Mouse (Mus musculus): Measurements from ENCODE around the gene Crtac1.
A peak's percentile ranks its signal among the peaks of the same experiment; 100 is the strongest.

Crtac1 gene

GRCm38 (mm10) chr19:42279611-42280010 is 152.0 kb downstream of the Crtac1 start:
- no peak for DNase-seq (ENCODE audit: low spot score)

DNA sequence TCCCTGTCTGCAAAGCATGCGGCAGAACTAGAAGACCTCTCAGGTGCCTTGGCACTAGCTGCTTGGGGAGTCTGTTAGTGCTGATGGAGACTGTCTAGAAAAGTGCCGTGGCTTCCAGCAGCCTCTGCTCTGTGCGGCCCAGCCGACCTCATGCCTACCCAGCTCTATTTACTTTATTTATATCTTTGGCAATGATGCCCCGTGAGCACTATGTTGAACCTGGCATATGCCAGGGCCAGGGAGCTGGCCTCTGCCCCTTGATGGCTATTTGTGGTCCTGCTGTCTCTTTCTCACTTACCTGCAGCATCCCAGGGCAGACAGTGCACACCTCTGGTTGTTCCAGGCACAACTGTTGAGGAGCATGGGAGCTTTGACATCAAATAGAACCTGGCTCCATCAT is 153.1 kb downstream of the Crtac1 start:
- DNase-seq (ENCODE audit: low spot score), result no peak

- no peak for DNase-seq (ENCODE audit: low spot score)
Observed at GRCm38 (mm10) chr19:42277288-42277687, 154.3 kb downstream of the Crtac1 start.

DNA sequence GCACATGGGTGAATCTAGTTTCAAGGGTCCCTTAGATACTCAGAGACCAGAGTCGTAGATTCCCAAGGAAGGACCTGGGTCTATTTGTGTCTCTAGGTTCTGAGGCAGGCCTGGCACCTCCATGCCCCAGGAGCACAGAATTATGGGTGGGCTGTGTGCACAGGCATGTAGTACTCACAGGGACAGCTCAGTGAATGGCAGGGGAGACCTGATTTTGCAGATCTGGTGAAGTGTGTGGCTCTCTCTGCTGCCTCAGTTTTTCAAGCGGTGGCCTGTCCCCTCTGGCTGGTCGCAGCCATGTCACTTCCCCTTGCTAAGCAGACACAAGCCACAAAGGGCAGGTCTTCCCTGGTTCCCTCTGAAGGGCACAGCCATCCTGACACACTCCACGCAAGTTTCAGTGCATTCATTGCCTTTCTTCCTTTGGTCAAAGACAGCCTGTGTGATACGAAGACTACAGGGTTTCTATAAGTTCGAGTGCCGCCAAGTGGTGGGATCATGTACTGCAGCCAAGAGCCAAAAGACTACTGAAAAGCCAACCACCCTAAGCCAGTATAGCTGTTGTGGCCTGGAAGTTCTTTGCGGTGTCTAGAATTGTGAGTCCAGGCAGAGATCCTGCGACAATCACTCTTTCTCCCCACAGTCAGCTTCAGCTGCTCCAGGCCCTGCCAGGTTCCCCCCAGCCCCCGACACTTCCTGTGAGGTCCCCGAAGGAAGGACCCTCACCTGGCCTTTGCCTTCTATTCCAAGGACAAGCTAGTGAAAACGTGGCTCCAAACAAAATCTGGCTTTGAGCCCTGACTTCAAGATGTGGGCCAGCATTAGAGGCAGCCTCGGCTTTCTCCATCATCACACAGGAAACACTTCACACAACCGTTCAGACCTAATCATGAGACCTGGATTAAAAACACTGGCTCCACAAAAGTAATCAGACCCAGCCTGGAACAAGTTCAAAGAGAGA is 159.3 kb downstream of the Crtac1 start:
- DNase-seq (ENCODE audit: low spot score), result peak; percentile 62

- no peak for DNase-seq (ENCODE audit: low spot score)
Observed at GRCm38 (mm10) chr19:42271182-42271581, 160.4 kb downstream of the Crtac1 start.

GRCm38 (mm10) chr19:42270119-42270518 is 161.5 kb downstream of the Crtac1 start:
- no peak for DNase-seq (ENCODE audit: low spot score)

- DNase-seq (ENCODE audit: low spot score), result no peak
Observed at GRCm38 (mm10) chr19:42268337-42268736, 163.2 kb downstream of the Crtac1 start.

DNA sequence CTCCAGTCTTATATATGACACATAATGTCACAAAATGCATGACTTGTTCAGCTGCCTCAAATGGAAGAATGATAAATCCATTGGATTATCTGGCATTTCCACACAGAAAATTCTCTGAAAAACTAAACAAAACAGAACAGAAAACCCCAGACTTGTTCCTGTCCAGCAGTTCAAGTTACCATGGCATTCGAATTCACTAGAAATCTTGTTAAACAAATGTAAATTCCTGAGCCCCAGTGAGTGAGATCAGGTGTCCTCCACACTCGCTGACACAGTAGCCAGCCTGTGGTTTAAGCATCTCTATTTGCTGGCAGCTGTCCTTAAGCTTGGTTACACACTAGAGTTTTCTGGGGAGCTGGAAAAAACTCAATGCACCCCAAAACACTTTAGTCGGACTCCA is 168.1 kb downstream of the Crtac1 start:
- DNase-seq (ENCODE audit: low spot score), result no peak

GRCm38 (mm10) chr19:42260486-42260885 is 171.1 kb downstream of the Crtac1 start:
- no peak for DNase-seq (ENCODE audit: low spot score)

GRCm38 (mm10) chr19:42258596-42258995 is 173.0 kb downstream of the Crtac1 start:
- no peak for DNase-seq (ENCODE audit: low spot score)

DNA sequence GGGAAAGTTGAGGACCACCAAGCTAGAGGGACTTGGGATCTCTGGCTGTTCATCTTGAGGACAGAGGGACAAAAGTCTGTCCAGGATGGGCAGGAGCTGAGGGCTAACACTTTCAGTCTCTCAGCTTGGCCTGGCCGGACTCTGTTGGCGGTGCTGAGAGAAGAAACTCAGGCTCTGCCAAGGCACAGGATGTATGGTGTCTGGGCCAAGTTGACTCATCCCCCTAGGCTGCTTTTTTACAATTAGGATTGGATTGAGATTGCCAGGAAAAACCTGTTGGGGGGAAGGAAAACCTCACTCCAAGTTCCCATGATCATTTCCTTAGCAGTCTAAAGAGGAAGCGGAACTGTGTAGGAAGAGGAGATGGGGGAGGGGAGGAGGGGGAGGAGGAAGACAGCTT is 173.6 kb downstream of the Crtac1 start:
- no peak for DNase-seq (ENCODE audit: low spot score)

DNA sequence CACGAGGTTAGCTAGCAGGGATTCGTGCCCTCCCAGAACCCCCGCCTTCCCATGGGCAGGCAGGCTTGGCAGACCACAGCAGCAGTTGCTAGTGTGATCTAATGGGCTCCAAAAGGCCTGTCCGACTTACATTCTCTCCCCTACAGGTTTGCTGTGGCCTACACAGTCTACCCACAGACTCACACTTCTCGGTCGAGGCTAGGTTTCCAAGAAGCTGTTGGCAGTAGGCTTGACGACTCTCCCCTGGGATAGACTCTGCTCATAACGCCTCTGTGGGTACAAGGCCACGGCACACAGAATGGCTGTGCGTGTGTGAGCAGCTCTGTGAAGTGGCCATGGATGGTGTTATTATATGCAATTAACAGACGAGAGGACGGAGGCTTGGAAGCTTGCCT is 174.3 kb downstream of the Crtac1 start:
- DNase-seq (ENCODE audit: low spot score), result no peak

DNA sequence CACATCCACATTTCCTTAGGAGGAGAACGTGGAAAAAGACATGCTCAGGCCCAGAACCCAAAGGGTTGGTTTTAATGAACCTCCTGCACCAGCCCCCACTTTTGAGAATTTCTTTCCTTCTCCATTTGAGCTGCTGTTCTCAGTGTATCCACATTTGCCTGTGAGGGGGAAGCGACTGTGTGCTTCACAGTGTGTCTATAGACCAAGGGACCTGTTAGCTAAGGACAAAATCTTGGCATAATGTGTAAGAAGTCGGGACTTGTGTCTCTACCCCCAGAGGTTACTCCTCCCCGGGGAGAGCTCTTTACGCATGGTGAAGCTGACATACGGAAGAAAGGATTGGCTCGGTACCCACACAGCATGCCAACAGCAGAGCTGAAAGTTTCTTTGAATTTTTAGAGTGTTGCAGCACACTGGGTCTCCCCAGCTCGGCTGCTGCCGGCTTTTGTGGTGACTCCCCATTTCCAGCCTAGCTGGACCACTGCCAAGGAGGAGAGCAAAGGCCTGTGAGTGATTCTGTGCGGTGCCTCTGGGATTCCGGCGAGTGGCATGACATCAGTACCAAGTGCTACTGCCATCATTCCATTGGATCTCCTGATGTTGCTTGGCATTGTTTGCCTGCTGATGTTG is 174.9 kb downstream of the Crtac1 start:
- no peak for DNase-seq (ENCODE audit: low spot score)

GRCm38 (mm10) chr19:42255784-42256610 is 175.6 kb downstream of the Crtac1 start:
- peak; percentile 31 for DNase-seq (ENCODE audit: low spot score)

DNA sequence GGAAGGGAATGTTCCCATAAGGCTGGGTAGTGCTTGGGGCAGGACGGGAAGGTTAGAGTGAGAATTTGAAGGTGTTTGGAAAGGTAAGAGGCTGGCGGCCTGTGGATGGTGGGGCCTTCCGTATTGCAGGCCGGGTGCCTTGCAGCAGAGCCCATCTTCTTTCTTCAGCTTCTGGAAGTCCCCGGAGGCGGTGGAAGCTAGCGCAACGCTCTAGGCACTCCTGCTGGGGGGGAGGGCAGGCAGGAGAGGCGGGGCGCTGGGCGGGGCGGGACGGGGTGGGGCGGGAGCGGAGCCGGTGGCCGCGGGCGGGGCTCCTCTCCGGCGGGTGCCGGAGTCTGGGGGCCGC is 176.2 kb downstream of the Crtac1 start:
- DNase-seq (ENCODE audit: low spot score), result no peak

DNA sequence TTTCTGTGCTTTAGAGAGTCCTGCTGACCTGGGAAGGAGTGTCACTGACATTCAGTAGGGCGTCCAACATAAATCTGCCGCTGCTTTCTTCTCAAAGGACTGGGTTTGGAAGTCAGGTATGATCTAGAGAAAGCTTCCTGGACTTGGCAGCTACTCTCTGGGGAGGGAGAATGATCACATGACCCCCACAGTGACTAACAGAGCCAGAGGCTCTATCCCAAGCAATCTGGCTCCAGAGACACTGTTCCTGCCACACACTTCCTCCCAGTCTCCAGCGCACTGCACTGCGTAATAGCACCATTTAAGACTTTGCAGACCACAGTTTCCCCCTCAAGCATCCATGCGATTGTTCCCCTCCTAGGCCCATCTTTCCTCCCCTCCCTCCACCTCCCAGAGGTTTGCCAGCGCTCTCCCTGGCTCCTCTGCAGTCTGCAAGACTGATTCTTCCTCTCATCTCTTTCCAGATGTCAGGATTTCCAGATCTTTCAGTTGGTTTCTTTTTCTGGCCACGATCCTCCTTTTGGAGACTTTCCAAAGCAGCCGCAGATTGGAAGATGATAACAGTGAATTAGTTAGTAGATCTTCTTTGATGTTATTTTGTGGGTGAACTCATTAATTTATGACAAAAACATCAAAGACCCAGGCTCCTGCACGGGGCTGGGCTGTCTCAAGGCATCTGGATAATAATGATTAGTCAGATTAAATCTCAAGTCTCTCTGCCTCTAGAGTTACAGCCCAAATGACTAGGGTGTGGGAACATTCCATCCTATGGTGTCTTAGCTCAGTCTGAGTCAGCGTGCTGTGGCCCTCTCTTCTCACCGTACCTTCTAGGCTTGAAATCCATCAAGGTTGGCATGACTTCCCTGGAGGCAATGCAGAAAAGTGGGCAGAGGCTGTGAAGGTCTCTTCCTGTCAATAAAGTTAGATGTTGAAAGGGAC is 181.3 kb downstream of the Crtac1 start:
- DNase-seq (ENCODE audit: low spot score), result no peak

DNA sequence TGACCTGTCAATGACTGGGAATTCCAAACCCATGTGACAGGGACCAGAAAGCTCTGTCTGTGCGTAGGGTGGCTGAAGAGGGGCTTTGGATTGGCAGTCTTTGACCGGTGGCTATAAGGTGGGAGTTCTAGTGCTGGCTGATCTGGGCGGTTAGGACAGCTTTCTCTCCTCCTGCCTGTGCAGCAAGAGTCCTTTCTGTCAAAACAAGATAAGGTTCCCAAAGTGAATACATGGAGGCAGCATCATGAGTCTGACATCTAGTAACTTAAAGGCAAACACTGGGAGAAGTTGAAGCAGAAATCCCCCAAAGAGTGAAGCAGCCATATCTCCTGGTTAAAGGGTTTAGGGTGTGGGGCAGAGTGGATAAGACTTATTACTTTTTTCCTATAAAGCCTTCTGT is 184.1 kb downstream of the Crtac1 start, which contains the start of gene Golga7b:
Gene Golga7b (plus strand): TSS at position 56 of the 400 bp plus-strand sequence.
- no peak for DNase-seq (ENCODE audit: low spot score)

DNA sequence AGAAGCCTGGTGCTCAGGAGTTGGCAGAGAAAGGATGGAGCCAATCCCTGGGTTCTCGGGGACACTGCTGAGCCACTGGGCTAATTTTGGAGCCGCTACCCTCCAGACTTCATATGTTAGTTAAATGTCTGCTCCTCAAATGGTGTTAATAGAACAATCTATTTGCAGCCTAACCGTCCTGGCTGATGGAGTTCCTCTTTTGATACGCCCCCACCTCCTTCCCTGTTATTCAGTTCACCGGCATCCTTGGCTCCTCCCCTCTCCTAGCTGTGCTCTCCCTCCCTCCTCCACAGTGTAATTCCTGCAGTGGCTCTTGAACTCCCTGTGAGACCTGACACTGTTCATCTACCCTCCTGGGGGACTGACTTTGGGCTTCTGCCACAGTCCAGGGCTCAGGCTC is 185.0 kb downstream of the Crtac1 start:
- DNase-seq (ENCODE audit: low spot score), result no peak

DNA sequence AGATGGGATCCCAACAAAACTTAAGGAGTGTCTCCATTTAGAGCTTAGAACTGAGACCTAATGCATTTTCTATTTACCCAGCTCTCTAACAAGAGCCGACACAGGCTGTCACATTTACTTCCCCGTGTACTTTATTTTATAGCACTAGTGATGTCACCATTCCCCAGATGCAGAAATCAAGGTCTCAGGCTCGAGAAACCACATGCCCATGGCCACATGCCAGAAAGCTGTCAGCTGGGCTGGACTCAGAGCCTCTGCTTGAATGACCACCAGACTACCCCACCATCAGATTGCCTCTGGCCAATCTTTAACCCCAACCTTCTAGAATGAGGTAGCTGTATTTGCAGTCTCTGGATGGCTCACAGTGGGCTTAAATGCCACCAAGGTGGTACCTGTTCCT is 188.2 kb downstream of the Crtac1 start:
- DNase-seq (ENCODE audit: low spot score), result no peak

GRCm38 (mm10) chr19:42240881-42241280 is 190.7 kb downstream of the Crtac1 start:
- no peak for DNase-seq (ENCODE audit: low spot score)

DNA sequence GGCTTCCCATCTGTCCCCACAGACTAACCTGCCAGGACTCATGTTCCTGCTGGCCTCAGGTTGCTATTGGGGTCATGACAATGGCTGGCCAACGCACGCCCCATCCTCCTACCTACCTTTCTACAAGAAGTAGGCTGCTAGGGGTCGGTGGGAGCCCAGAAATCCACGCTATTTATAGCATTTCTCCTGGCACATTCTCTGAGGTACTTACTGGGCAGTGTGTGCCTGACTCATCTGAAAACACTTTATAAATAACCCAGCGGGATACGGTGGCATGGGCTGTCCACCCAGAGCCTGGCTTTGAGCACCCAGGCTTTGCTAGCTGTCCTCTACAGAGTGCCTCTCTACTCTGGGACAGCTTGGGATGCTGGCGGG is 193.3 kb downstream of the Crtac1 start:
- no peak for DNase-seq (ENCODE audit: low spot score)

All from lung, postnatal 25 days (tissue).